Mouse (Mus musculus) layer of hippocampus, adult 8-10 months (tissue): ENCODE data around the gene Col4a3bp. TPM values are rescaled to one million over a fixed set of nuclear protein-coding genes. Genes with fewer than 3 reads are reported as not detected.
A peak's percentile ranks its signal among the peaks of the same experiment; 100 is the strongest.

Experiments
- DNase-seq, 2 experiments: peaks; one replicate each; pipeline ENCODE4 v3.0.0; 2022; ENCODE audit warnings: low spot score in 2 of 2
- total RNA-seq, 4 experiments: library from RNA; stranded (reverse); gene quantifications; 2 replicates each; pipeline ENCODE4 v1.2.4; 2022

Gene Col4a3bp
- total RNA-seq: 10 to 100 TPM; 62.5 to 83.2 (median 74.4) TPM

- peak; percentile 95 to 96 for DNase-seq
These were observed at the start of gene Col4a3bp, which contains the start of gene Polk for GRCm38 (mm10) chr13:96542081-96542889. Col4a3bp (plus strand) TSS chr13:96542618. Polk (minus strand) TSS chr13:96542579.

GRCm38 (mm10) chr13:96496630-96497029 lies 45.8 kb upstream of the Col4a3bp start:
- DNase-seq: no peak

GRCm38 (mm10) chr13:96499891-96500290 lies 42.5 kb upstream of the Col4a3bp start:
- no peak for DNase-seq

GRCm38 (mm10) chr13:96505661-96506060 lies 36.8 kb upstream of the Col4a3bp start:
- no peak for DNase-seq

- no peak for DNase-seq
These were observed 36.1 kb upstream of the Col4a3bp start for GRCm38 (mm10) chr13:96506313-96506712.

- DNase-seq: no peak
These were observed 34.9 kb upstream of the Col4a3bp start for GRCm38 (mm10) chr13:96507541-96507940.

- DNase-seq: no peak
These were observed 31.8 kb upstream of the Col4a3bp start for GRCm38 (mm10) chr13:96510635-96511034.

- no peak for DNase-seq
These were observed 31.2 kb upstream of the Col4a3bp start for GRCm38 (mm10) chr13:96511262-96511661.

GRCm38 (mm10) chr13:96511893-96512292 lies 30.5 kb upstream of the Col4a3bp start:
- no peak for DNase-seq

GRCm38 (mm10) chr13:96514154-96514942 lies 28.1 kb upstream of the Col4a3bp start:
- no peak for DNase-seq

GRCm38 (mm10) chr13:96516249-96516648 lies 26.2 kb upstream of the Col4a3bp start:
- no peak for DNase-seq

- DNase-seq: no peak
These were observed 25.1 kb upstream of the Col4a3bp start for GRCm38 (mm10) chr13:96517335-96517734.

- no peak for DNase-seq
These were observed 21.1 kb upstream of the Col4a3bp start for GRCm38 (mm10) chr13:96521294-96521693.

- DNase-seq: no peak
These were observed 15.4 kb upstream of the Col4a3bp start for GRCm38 (mm10) chr13:96527022-96527421.

GRCm38 (mm10) chr13:96527856-96528255 lies 14.6 kb upstream of the Col4a3bp start:
- no peak for DNase-seq

GRCm38 (mm10) chr13:96528776-96529175 lies 13.6 kb upstream of the Col4a3bp start:
- DNase-seq: no peak

- DNase-seq: no peak
These were observed 12.9 kb upstream of the Col4a3bp start for GRCm38 (mm10) chr13:96529542-96529941.

- no peak for DNase-seq
These were observed 12.4 kb upstream of the Col4a3bp start for GRCm38 (mm10) chr13:96530064-96530463.

- DNase-seq: no peak
These were observed 10.2 kb upstream of the Col4a3bp start for GRCm38 (mm10) chr13:96532176-96532575.

GRCm38 (mm10) chr13:96533742-96534141 lies 8.7 kb upstream of the Col4a3bp start:
- no peak for DNase-seq

GRCm38 (mm10) chr13:96536821-96537572 lies 5.4 kb upstream of the Col4a3bp start:
- no peak for DNase-seq

GRCm38 (mm10) chr13:96538103-96538502 lies 4.3 kb upstream of the Col4a3bp start:
- DNase-seq: no peak
